Mouse (Mus musculus) embryo, embryonic 9.5 days (tissue): Measurements from ENCODE around the gene Gk.

Experiments used
- DNase-seq: peaks from one replicate; pipeline ENCODE4 v3.0.0-alpha.2; 2017; ENCODE audit errors: extremely low spot score

The Gk gene

DNA sequence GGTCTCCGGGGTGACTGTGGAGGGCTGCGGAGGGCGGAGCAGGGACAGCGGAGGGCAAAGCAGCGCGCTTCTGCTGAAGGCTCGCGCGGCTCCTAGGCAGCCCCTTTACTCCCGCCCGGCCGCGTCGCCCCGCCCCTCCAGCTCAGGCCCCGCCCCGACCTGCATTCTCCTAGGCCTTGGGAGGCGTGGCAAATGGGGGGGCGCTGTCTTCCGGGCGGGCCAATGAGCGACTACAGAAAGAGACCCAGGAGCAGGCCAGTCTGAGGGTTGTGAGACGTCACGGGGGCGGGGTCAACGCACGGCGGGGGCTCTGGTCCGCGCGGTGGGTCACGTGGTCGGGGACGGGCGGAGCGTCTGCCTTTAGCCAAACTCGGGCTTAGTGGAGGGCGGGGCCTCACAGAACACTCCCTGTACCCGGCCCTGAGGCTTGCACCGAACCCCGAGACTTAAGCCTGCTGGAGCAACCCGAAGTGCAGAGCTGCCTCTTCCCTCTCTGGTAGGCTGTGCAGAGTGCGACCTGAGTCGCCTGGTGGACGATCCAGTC is at the start of gene Gk:
Gene Gk (minus strand): TSS at position 276 of the 544 bp plus-strand sequence.
- peak; percentile 93 for DNase-seq

DNA sequence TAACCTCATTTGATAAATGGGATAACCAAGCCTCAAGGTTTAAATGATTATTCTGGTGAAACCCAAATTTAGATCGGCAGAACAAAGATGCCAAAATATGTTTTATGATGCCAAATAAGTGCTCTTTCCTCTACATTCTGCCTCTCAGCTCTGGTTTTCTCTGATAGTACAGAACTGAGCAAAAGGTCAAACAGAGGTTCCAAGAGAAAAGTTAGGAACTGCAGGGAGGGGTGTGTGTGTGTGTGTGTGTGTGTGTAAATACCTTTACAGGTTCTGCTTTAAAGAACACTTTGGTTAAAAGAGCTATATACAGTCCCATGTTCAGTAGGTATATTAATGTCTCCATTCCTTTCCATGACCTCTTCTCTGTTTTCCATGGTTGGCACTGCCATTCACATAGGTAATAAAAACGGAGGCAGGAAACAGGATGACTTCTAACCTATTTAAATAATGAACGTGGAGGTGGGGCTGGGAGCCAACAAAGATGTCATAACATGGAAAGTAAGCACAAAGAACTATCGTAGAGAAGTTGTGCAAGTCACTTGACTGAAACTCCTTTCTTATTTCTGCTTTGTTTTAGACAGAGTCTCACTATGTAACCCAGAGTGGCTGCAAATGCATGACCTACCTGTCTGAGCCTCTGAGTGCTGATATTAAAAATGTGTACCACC is 28.2 kb upstream of the Gk start:
- DNase-seq, result no peak

DNA sequence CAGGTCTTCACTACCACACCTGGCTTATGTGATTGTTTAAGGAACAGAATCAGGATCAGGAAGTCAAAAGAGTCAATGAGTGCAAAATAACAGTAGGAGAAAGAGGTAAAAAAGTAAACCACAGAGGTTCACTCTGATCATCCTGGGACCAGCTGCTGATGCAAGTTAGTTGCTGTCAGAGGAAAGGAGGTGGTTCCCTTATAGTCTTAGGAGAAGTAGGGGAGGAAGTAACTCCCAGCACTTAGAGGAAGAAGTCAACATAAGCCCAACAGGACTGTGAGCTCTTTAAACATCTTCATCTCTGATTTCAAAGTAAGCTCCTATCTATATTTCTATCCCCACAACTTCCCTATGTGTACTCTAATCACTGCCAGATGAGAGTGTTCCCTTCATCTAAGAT is 26.4 kb upstream of the Gk start:
- DNase-seq, result no peak

- DNase-seq, result no peak
Measured at GRCm38 (mm10) chrX:85797449-85797848, 20.8 kb upstream of the Gk start.

- DNase-seq, result no peak
Measured at GRCm38 (mm10) chrX:85778346-85778745, 1.7 kb upstream of the Gk start.

DNA sequence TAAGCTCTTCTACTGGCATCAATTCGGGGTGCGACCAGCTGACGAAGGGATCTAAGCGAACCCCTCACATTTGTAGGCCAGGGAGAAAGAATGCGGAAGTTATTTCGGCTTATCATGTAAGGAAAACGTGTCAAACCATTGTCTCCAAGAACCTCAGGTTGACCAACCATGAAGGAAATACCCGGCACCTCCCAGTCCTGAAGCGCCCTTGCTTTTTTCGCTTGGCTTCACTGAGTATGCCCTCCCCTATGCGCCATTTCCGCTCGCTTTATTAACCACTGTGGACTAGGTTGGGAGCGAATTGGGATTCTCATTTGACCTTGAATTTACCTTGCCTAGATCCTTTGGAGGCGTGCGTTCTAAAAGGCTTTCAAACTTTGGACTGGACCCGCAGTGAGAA is 522 bp upstream of the Gk start:
- no peak for DNase-seq

GRCm38 (mm10) chrX:85775879-85776543 is 608 bp downstream of the Gk start:
- DNase-seq, result no peak

- no peak for DNase-seq
Measured at GRCm38 (mm10) chrX:85771303-85771702, 5.3 kb downstream of the Gk start.

DNA sequence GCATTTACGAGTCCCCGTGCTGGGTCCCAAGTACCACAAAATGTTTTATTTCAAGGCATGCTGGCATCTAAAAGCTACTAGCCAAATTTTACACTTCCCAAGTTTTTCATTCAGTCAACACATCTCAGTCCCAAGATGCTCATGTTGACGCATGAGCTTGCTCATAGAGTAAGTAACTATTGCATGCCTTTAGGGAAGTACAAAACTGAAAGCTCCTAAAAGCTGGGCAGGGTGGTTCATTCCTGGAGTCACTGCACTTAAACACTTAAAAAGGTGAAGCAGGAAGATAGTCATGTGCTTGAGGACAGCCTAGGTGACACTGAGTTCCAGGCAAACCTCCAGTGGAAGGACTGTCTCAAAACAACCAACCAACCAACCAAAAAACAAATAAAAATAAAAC is 5.9 kb downstream of the Gk start:
- no peak for DNase-seq

DNA sequence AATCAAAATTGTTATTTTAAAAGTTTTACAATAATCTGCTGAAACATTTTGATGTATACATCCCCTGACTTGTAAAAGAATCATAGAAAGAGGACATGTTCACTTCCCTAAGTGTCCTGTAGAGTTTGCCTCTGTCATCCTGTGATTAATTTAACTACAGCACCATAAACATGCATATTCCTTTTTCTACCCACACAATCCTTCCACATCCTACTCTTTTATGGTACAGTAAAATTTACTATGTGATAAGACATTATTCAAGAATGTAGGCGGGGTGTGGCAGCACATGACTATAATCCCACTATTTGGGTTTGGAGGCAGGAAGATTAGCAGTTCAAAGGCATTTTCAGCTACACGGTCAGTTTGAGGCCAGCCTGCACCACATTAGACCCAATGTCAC is 8.0 kb downstream of the Gk start:
- DNase-seq, result no peak

DNA sequence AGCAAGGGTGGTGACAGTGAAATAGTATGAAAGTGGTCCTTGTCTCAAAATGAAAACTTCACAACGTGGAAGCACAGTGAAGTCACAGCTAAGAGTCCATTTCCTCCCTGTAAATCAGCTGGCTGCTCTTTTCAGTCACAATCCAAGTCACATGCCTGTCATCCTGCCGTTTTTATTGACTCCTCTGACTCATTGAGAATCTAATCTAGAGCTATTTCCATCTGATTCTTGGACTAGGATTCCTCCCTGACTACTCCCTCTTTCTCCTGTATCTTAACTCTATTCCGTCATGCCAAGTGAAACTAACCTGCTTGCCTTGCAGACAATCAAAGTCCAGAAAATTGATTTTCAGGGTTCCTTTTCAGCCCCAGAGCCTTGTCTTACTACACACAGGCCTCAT is 20.6 kb downstream of the Gk start:
- DNase-seq, result no peak

GRCm38 (mm10) chrX:85743837-85744236 is 32.8 kb downstream of the Gk start:
- no peak for DNase-seq

- DNase-seq, result no peak
Measured at GRCm38 (mm10) chrX:85733228-85733627, 43.4 kb downstream of the Gk start.

DNA sequence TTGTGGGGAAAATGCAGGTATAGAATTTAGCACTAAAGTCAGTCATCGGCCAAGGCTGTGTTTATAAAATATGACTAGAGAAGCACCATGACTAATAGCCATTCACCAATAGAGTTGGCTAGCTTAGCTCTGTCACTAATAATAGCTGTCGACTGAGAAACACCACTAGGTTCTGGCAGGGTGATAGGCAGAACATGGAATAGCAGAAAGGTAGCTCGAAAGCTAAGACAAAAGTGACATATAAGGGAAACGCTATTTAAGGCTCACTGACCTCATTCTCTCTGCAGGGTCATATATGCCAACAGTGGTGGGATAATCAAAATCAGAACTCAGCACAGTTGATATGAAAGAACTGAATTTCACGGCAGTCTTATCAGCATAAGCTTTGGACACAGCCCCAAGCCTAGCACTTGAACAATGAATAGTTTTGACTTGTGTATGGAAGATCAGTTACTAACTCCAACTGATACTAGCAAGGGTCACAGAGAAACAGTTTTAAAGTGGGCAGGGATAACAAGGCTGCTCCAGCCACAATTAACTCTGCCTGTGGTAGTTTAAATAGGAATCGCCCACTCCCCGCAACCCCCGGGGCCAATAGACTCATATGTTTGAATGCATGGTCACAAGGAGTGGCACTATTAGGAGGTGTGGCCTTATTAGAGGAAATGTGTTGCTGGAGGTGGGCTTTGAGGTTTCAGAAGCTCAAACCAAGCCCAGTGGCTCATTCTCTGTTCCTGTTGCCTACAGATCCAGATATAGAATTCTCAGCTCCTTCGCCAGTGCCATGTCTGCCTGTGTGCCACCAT is 45.3 kb downstream of the Gk start:
- no peak for DNase-seq

- no peak for DNase-seq
Measured at GRCm38 (mm10) chrX:85721226-85721625, 55.4 kb downstream of the Gk start.

GRCm38 (mm10) chrX:85710399-85710798 is 66.2 kb downstream of the Gk start:
- no peak for DNase-seq

DNA sequence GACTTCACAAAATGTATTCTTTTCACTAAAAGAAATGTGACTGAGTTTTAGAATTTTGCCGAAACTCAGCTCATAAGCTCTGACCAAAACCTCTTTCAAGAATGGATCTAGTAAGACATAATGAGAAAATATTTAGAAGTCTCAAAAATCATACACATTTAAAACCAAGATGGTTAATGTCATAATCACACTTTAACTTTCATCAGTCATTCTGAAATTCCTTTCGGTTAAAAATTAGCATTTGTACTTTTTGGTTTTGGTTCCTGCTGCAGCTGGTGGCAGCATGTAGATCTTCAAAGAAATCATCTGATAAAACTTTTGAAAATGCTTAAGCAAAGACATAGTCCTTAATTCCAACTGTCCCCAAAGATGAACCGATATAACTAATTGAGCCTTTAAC is 70.9 kb downstream of the Gk start:
- DNase-seq, result no peak

DNA sequence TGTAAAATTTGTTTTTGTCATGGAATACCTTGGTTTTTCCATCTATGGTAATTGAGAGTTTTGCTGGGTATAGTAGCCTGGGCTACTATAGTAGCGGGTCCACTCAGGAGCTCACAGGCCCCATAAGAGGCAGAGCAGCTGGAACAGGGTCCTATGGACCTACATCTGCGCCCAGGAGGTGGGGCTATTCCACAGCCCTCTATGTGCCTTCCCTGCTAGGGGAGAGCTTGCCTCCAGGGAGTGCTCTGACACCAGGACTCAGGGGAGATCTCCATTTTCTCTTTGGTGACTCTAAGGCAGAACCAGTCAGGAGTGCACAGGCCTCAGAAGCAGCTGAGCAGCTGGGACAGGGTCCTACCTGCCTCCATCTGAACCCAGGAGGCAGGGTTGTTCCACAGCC is 92.9 kb downstream of the Gk start:
- no peak for DNase-seq

GRCm38 (mm10) chrX:85682125-85682524 is 94.5 kb downstream of the Gk start:
- DNase-seq, result no peak

GRCm38 (mm10) chrX:85676808-85677207 is 99.8 kb downstream of the Gk start:
- DNase-seq, result peak; percentile 35
